Mouse (Mus musculus): ENCODE results near the gene Mepce.

- TF ChIP-seq ZC3H11A (IDR thresholded peaks at IDR 0.05; ENCODE audit: borderline replicate concordance, low read depth, low read length) = no peak
- no peak for TF ChIP-seq ZNF384 (IDR thresholded peaks at IDR 0.05; ENCODE audit: low read depth, low read length)
- TF ChIP-seq HCFC1 (IDR thresholded peaks at IDR 0.05; ENCODE audit: borderline replicate concordance, insufficient read depth, low read length) = no peak
- TF ChIP-seq MAFK (IDR thresholded peaks at IDR 0.05; ENCODE audit: insufficient read depth, low read depth, low read length) = no peak
These were observed 30.2 kb upstream of the Mepce start for GRCm38 (mm10) chr5:137817466-137818222.

Measured in ES-E14 (cell line).